Comparison of ENCODE assay signal across 27 mouse cellular contexts in genomic region chr13:29578621-29579020, GRCm38 (mm10).
"Had no signal": no experiment of that assay in that cellular context is flagged by ENCODE, and none has a peak within 500 bp of the region (broad histone marks: within the 10 kb centered on the region; RNA-seq: fewer than 3 reads in every experiment).

No protein-coding gene starts in this region.

- H3K4me1 ChIP-seq: hindbrain, embryonic 15.5 days; intestine, embryonic 15.5 days; liver, embryonic 13.5 days; liver, embryonic 15.5 days had no signal

- H3K27ac ChIP-seq: gastrocnemius, adult 2 months; heart, embryonic 10.5 days; hindbrain, embryonic 10.5 days; hindbrain, embryonic 13.5 days; hindbrain, embryonic 15.5 days; intestine, embryonic 15.5 days; layer of hippocampus, adult 2 months; left cerebral cortex, adult 2 months; limb, embryonic 10.5 days; limb, embryonic 12.5 days; liver, embryonic 13.5 days; liver, embryonic 15.5 days had no signal

- DNase-seq: gastrocnemius, adult 2 months; gastrocnemius, postnatal 10 days; gastrocnemius, postnatal 25 days; heart, adult 18-20 months; heart, postnatal 10 days; heart, postnatal 4 days; kidney, adult 18-20 months; kidney, adult 8-10 months; kidney, postnatal 10 days; kidney, postnatal 25 days; kidney, postnatal 4 days; liver; liver, embryonic 13.5 days had no signal

- H3K9me3 ChIP-seq: heart, embryonic 10.5 days; heart, embryonic 12.5 days; hindbrain, embryonic 10.5 days; hindbrain, embryonic 15.5 days; intestine, embryonic 15.5 days; limb, embryonic 10.5 days; limb, embryonic 12.5 days; liver, embryonic 13.5 days; liver, embryonic 15.5 days had no signal

- H3K4me3 ChIP-seq: gastrocnemius, adult 2 months; heart, embryonic 10.5 days; heart, embryonic 12.5 days; hindbrain, embryonic 10.5 days; hindbrain, embryonic 13.5 days; hindbrain, embryonic 15.5 days; intestine, embryonic 15.5 days; layer of hippocampus, adult 2 months; left cerebral cortex, adult 2 months; limb, embryonic 10.5 days; limb, embryonic 12.5 days; liver, embryonic 13.5 days; liver, embryonic 15.5 days had no signal

- H3K4me2 ChIP-seq: heart, embryonic 12.5 days; hindbrain, embryonic 13.5 days; hindbrain, embryonic 15.5 days; intestine, embryonic 15.5 days; limb, embryonic 12.5 days; liver, embryonic 11.5 days; liver, embryonic 13.5 days; liver, embryonic 15.5 days had no signal

- ATAC-seq: inflammation-experienced regulatory T-cells, adult 6 months; intestine, embryonic 15.5 days; intestine, postnatal 0 days had no signal

- H3K36me3 ChIP-seq: heart, embryonic 10.5 days; heart, embryonic 12.5 days; hindbrain, embryonic 10.5 days; hindbrain, embryonic 13.5 days; hindbrain, embryonic 15.5 days; intestine, embryonic 15.5 days; limb, embryonic 10.5 days; limb, embryonic 12.5 days; liver, embryonic 13.5 days; liver, embryonic 15.5 days had no signal

- H3K9ac ChIP-seq: heart, embryonic 12.5 days; hindbrain, embryonic 13.5 days; hindbrain, embryonic 15.5 days; intestine, embryonic 15.5 days; limb, embryonic 12.5 days; liver, embryonic 13.5 days; liver, embryonic 15.5 days had no signal

- H3K27me3 ChIP-seq: heart, embryonic 12.5 days; hindbrain, embryonic 13.5 days; hindbrain, embryonic 15.5 days; intestine, embryonic 15.5 days; limb, embryonic 12.5 days; liver, embryonic 13.5 days; liver, embryonic 15.5 days had no signal
